Mouse (Mus musculus) lung, embryonic 16.5 days (tissue): ENCODE results near the gene Reg3g. TPM values are rescaled to one million over a fixed set of nuclear protein-coding genes. Genes with fewer than 3 reads are reported as not detected.
"Not testable (repeated sequence)": the region's sequence is repeated elsewhere in the genome, so short reads cannot be mapped to it uniquely, and the experiment has no call there.

Source experiments
- ATAC-seq: fragments of 200-750 bp; cut with Nextera tagmentation; 2 replicates; pipeline ENCODE4 v1.8.0; 2017; ENCODE audit warnings: low read depth, mild to moderate bottlenecking, moderate library complexity
- H3K27ac ChIP-seq: fragments of 300-500 bp; sonication (generic); 2 replicates; pipeline ENCODE4 v1.5.1; 2014; ENCODE audit warnings: mild to moderate bottlenecking, control low read depth, low read length
- H3K27me3 ChIP-seq: fragments of 300-500 bp; sonication (generic); 2 replicates; pipeline ENCODE4 v1.6.1; 2014; ENCODE audit warnings: low read depth, low read length, mixed read lengths; ENCODE audit not compliant: control insufficient read depth, insufficient read depth
- H3K36me3 ChIP-seq: fragments of 300-500 bp; sonication (generic); 2 replicates; pipeline ENCODE4 v1.6.1; 2014; ENCODE audit warnings: low read length; ENCODE audit not compliant: control insufficient read depth, insufficient read depth
- H3K4me1 ChIP-seq: fragments of 300-500 bp; sonication (generic); replicated peaks from 2 replicates; pipeline ENCODE4 v1.6.1; 2014; ENCODE audit warnings: low read length, mixed read lengths; ENCODE audit not compliant: control insufficient read depth, insufficient read depth
- H3K4me2 ChIP-seq: fragments of 300-500 bp; sonication (generic); 2 replicates; pipeline ENCODE4 v1.6.1; 2014; ENCODE audit warnings: low read depth, low read length, control low read depth
- H3K4me3 ChIP-seq: fragments of 300-500 bp; sonication (generic); 2 replicates; pipeline ENCODE4 v1.5.1; 2014; ENCODE audit warnings: mild to moderate bottlenecking, low read length, control low read depth
- H3K9ac ChIP-seq: fragments of 300-500 bp; sonication (generic); 2 replicates; pipeline ENCODE4 v1.6.1; 2014; ENCODE audit warnings: low read length, control low read depth
- H3K9me3 ChIP-seq: fragments of 300-500 bp; sonication (generic); 2 replicates; pipeline ENCODE4 v1.6.1; 2016; ENCODE audit warnings: low read length; ENCODE audit not compliant: control insufficient read depth
- WGBS: fragments of 180-500 bp; shearing (Covaris S2); extraction: QIAGEN DNeasy Blood & Tissue Kit; methylation state at CpG from one replicate; pipeline ENCODE4 v1.1.7; 2014; 5-methylcytosine and 5-hydroxymethylcytosine counted together
- polyA plus RNA-seq: library from polyadenylated mRNA; unstranded; fragments of >200 nt; fragmentation: Nextera tagmentation; extraction: Ambion mirVana; gene quantifications from 2 replicates; pipeline ENCODE4 v1.2.1, GENCODE M21; 2015

Gene Reg3g
- polyA plus RNA-seq, 1 experiment from 2014 or later: 34.2 TPM

DNA sequence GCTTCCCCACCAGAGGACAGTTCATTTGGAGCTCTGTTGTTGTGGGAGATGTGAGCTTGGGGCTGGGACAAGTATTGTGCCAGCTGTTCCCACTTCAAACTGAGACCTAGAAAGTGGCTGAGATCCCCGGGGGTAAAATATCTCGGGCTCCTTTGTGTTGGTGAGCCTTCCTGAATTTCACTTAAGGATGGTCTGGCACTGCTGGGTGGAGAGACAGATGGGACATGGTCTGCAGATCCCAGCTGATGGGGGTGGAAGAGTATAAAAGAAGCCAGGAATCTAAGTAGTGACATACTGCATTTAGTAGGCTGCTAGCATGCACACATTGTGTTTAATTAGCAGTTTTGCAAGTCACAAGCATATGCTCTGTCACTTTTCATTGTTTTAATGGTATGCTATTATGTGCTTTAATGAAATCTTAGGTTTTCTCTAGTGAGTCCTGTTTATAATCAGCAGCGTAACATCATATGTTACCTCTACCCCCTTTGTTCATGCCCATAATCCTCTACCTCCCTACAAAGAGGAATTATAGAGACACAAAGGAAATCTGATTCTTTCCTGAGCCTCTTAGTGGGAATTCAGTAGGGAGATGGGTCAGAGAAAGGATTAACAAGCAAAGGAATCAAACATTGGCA is 8.4 kb downstream of the Reg3g start:
- WGBS: 52% methylated on average over 3 of the region's 3 CpGs
- Histone ChIP-seq H3K9ac (no peak overlapping the region), H3K4me2 (no peak overlapping the region), H3K27me3 (no peaks in the 10 kb centered on the region), H3K9me3 (no peaks in the 10 kb centered on the region), H3K4me3 (no peak overlapping the region), H3K27ac (no peak overlapping the region), H3K4me1 (no peaks in the 10 kb centered on the region), H3K36me3 (no peaks in the 10 kb centered on the region)
- ATAC-seq: no peak

DNA sequence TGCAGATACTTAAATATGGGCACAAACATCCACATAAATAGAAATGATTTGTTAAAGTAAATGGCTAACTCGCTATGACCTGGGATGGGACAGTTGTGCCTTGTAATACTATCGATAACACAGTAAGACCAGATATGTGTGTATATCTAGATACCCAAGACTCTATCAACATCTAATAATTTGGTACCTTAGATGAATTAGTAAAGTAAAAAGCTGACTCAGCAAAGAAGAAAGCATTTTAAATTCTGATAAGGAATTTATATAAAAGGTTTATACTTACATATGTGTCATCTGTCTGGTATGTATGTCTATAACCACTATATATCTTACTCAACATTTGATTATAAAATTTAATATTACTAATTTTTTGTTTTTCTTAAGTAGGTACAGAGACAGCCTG is 15.9 kb downstream of the Reg3g start:
- no peaks in the 10 kb centered on the region for H3K36me3 ChIP-seq
- 91% methylated on average over 2 of the region's 2 CpGs for WGBS
- no peak overlapping the region for H3K4me2 ChIP-seq
- H3K27ac ChIP-seq: no peak overlapping the region
- H3K9me3 ChIP-seq: no peaks in the 10 kb centered on the region
- no peak overlapping the region for H3K4me3 ChIP-seq
- no peaks in the 10 kb centered on the region for H3K27me3 ChIP-seq
- no peak overlapping the region for H3K9ac ChIP-seq
- no peaks in the 10 kb centered on the region for H3K4me1 ChIP-seq
- no peak for ATAC-seq

DNA sequence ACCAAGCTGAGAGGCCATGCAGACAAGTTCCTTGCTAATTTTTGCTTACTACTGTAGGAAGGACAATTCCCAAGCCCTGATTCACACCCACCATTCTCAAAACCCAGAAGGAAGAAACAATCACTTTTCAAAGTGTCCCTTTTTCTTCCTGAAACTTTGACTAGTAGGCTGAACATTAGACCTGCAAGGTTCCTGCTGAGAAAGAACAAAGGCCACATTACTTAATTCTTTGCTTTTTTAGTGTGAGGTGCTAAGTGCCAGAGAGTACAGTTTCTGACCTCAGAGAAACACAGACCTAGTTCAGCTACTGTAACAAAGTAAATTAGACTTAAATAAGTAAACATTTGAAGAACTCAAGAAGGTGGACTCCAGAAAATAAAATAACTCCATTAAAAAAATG is 20.3 kb downstream of the Reg3g start:
- H3K36me3 ChIP-seq: no peaks in the 10 kb centered on the region
- H3K27ac ChIP-seq: no peak overlapping the region
- ATAC-seq: no peak
- H3K4me1 ChIP-seq: no peaks in the 10 kb centered on the region
- H3K9me3 ChIP-seq: no peaks in the 10 kb centered on the region
- no peak overlapping the region for H3K4me2 ChIP-seq
- H3K9ac ChIP-seq: no peak overlapping the region
- no peak overlapping the region for H3K4me3 ChIP-seq
- H3K27me3 ChIP-seq: no peaks in the 10 kb centered on the region

DNA sequence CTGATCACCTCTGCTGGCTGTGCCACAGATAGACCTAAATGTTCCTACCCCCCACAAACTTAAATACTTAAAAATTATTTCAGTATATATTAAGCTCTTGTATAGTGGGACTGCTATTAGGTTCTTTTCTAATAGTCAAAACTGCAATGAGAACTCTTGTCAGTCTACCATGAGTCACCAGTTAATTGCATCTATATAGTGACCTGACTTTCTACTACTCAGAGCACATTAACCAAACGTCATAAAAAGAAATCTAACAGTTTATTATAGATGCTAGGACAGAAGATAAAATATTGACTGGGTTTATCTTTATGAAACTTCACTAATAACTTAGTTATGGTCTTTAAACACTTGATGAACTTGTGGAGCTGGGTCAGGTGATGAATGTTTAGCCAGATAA is 21.5 kb downstream of the Reg3g start:
- no peak for ATAC-seq
- Histone ChIP-seq H3K27me3 (no peaks in the 10 kb centered on the region), H3K27ac (no peak overlapping the region), H3K9me3 (no peaks in the 10 kb centered on the region), H3K4me1 (no peaks in the 10 kb centered on the region), H3K9ac (no peak overlapping the region), H3K4me2 (no peak overlapping the region), H3K36me3 (no peaks in the 10 kb centered on the region), H3K4me3 (no peak overlapping the region)
- WGBS: 51% methylated on average over 1 of the region's 1 CpGs

DNA sequence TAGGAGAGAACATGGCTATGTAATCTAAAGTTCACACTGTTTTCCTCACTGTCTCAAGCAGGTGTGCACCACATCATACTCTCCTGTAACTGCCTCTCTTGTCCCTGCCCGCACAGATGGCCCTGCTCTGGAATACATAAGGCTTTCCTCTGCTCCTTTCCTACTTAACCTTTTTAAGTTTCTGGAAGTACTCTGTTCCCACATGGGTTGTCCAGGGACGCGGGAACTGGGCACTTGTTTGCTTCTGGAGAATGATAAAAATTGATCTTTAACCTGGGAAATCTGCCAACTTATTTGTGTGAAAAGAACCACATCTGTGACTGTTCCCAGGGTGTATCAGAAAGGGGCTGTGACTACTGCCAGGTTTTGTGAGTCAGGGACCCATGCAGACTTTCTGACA is 43.2 kb downstream of the Reg3g start:
- ATAC-seq: no peak
- no peak overlapping the region for H3K4me2 ChIP-seq
- WGBS: 50% methylated on average over 3 of the region's 3 CpGs
- no peaks in the 10 kb centered on the region for H3K27me3 ChIP-seq
- H3K9me3 ChIP-seq: no peaks in the 10 kb centered on the region
- no peak overlapping the region for H3K4me3 ChIP-seq
- no peaks in the 10 kb centered on the region for H3K4me1 ChIP-seq
- H3K9ac ChIP-seq: no peak overlapping the region
- no peak overlapping the region for H3K27ac ChIP-seq
- H3K36me3 ChIP-seq: no peaks in the 10 kb centered on the region

DNA sequence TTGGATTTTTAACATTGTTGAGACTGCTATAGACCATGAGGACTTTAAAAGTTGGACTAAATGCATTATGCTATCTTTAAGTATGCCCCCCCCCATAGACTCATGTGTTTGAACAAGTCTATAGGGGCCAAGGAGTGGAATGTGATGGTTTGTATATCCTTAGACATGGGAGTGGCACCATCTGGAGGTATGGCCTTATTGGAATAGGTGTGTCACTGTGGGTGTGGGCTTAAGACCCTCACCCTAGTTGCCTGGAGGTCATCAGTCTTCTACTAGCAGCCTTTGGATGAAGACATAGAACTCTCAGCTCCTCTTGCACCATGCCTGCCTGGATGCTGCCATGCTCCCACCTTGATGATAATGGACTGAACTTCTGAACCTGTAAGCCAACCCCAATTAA is 46.3 kb downstream of the Reg3g start, which contains the start of gene Reg1:
Reg1 (plus strand) TSS at position 301 of the 400 bp plus-strand sequence.
- not testable (repeated sequence) for H3K4me3 ChIP-seq, H3K9me3 ChIP-seq, ATAC-seq, H3K27ac ChIP-seq, H3K36me3 ChIP-seq, H3K27me3 ChIP-seq, H3K4me2 ChIP-seq, H3K9ac ChIP-seq, H3K4me1 ChIP-seq

Other genes starting within 250 kb of the Reg3g start
- 1.0 TPM in 1 of 2 replicates, not detected in the other for gene Reg3b, start 98.2 kb downstream of the Reg3g start, polyA plus RNA-seq
- gene Reg3d, start 90.0 kb downstream of the Reg3g start, polyA plus RNA-seq: not detected in 2 replicates
- gene Reg3a, start 88.2 kb downstream of the Reg3g start, polyA plus RNA-seq: not detected in 2 replicates
- not detected in 2 replicates for gene Reg2, start 73.2 kb downstream of the Reg3g start, polyA plus RNA-seq
- not detected in 2 replicates for gene Reg1, start 46.2 kb downstream of the Reg3g start, polyA plus RNA-seq